Mouse (Mus musculus) E14TG2a.4 (cell line): Measurements from ENCODE around the gene Sbno2.

Source experiments
- H3K27me3 ChIP-seq: 2 replicates; pipeline ENCODE4 v1.6.1; 2014; ENCODE audit warnings: low read length, control low read depth; ENCODE audit not compliant: insufficient read depth
- H3K36me3 ChIP-seq: 2 replicates; pipeline ENCODE4 v1.6.1; 2014; ENCODE audit warnings: low read length, control low read depth; ENCODE audit not compliant: insufficient read depth
- H3K4me1 ChIP-seq: replicated peaks from 2 replicates; pipeline ENCODE4 v1.6.1; 2014; ENCODE audit warnings: low read depth, low read length, control low read depth
- H3K4me3 ChIP-seq: replicated peaks from 2 replicates; pipeline ENCODE4 v1.5.1; 2014; ENCODE audit warnings: mild to moderate bottlenecking, low read length
- H3K9me3 ChIP-seq: 2 replicates; pipeline ENCODE4 v1.6.1; 2014; ENCODE audit warnings: low read length, control low read depth
- CTCF ChIP-seq: conservative IDR thresholded peaks from 2 replicates; pipeline ENCODE4 v1.5.1; 2014; ENCODE audit warnings: low read length
- NANOG ChIP-seq: IDR thresholded peaks from 2 replicates; pipeline ENCODE4 v1.6.1; 2014; ENCODE audit warnings: borderline replicate concordance, low read length, mixed read lengths
- POU5F1 ChIP-seq: IDR thresholded peaks from 2 replicates; pipeline ENCODE4 v1.6.1; 2014; ENCODE audit warnings: low read length, borderline replicate concordance

The Sbno2 gene

DNA sequence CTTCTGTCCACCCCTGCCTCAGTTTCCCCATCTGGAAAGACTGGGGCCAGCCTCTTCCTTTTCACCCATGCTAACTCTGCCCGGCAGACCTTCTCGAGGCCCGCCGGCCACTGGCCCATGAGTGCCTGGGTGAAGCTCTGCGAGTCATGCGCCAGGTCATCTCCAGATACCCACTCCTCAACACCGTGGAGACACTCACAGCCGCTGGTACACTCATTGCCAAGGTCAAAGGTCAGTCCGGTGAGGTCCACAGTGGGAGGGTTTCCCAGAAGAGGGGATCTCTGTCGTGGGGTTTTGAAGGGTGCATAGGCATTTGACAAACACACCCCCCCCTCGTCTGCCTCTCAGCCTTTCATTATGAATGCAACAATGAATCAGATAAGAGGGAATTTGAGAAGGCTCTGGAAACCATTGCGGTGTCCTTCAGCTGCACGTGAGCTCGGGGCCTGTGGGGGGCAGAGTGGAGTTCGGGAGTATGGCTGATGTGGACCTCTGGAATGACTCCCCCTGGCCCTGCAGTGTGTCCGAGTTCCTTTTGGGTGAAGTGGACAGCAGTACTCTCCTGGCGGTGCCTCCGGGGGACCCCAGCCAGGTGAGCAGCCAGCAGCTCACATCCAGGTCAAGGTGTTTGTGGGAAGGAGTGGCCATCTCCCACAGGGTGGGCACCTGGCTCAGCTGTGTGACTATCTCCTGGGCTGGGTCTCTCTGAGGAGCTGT, 84.6 kb downstream of the Sbno2 start:
- Histone ChIP-seq H3K27me3 (0 out of 2 replicates have a peak, but pooled peaks cover 3% of the 10 kb centered on the region), H3K36me3 (peaks cover 11% of the 10 kb centered on the region), H3K9me3 (no peaks in the 10 kb centered on the region), H3K4me1 (peaks cover 96% of the 10 kb centered on the region), H3K4me3 (peak overlapping the region; percentile 72)
- TF ChIP-seq CTCF: peak; percentile 7; the same call in 1 of the 2 replicates
- no peak for TF ChIP-seq POU5F1

GRCm38 (mm10) chr10:80020191-80020590, 85.2 kb downstream of the Sbno2 start:
- TF ChIP-seq NANOG: no peak
- TF ChIP-seq POU5F1: no peak
- no peak for TF ChIP-seq CTCF
- Histone ChIP-seq H3K36me3 (peaks cover 16% of the 10 kb centered on the region), H3K4me3 (peak overlapping the region; percentile 72), H3K9me3 (no peaks in the 10 kb centered on the region), H3K4me1 (peaks cover 96% of the 10 kb centered on the region), H3K27me3 (peaks cover 7% of the 10 kb centered on the region)

GRCm38 (mm10) chr10:80019471-80020131, 85.8 kb downstream of the Sbno2 start:
- peaks cover 13% of the 10 kb centered on the region for H3K27me3 ChIP-seq
- H3K4me1 ChIP-seq: peaks cover 96% of the 10 kb centered on the region
- H3K36me3 ChIP-seq: peaks cover 20% of the 10 kb centered on the region
- TF ChIP-seq POU5F1: no peak
- TF ChIP-seq CTCF: no peak; the same call in 1 of the 2 replicates
- TF ChIP-seq NANOG: no peak
- H3K4me3 ChIP-seq: peak overlapping the region; percentile 72
- no peaks in the 10 kb centered on the region for H3K9me3 ChIP-seq

DNA sequence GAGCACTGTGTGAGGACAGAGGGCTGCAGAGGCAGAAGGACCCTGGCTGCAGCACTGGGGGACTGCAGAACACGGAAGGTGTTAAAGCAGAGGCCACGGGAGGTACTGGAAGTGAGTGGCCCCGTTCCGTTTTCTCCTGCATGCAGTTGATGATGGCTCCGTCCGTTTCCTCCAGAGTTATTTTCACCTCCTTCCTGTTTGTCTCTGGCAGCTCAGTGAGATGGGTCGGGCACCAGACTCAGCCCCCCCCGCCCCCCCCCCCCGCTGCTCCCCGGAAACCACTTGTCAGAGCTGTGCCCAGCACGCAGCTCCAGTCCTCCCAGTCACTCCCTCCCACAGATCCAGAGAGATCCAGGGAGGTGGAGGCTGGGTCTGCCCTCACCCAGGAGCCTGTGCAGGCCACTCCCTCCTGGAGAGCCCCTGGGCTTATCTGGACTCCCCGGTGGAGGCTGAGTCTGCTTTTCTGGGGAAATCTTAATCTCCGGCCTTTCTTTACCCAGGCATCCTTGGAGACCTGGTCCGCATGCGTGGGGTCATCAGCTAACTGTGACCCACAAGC, 86.6 kb downstream of the Sbno2 start:
- H3K36me3 ChIP-seq: peaks cover 20% of the 10 kb centered on the region
- TF ChIP-seq NANOG (no peak), CTCF (no peak), POU5F1 (no peak)
- H3K4me1 ChIP-seq: peaks cover 96% of the 10 kb centered on the region
- no peaks in the 10 kb centered on the region for H3K9me3 ChIP-seq
- peaks cover 21% of the 10 kb centered on the region for H3K27me3 ChIP-seq
- H3K4me3 ChIP-seq: peak overlapping the region; percentile 72

DNA sequence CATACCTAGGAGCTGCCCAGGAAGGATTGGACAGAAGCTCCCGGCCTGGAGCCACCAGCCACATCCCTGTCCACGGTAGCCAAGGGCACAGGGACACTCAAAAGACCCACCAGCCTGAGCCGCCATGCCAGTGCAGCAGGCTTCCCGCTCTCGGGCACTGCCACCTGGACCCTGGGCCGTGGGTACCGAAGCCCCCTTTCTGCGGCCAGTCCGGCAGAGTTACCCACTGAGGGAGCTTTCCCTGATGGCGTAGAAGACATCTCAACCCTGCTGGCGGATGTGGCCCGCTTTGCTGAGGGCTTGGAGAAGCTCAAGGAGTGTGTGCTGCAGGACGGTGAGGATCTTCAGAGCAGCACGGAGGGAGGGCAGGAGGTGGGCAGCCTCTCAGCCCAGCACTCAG, 87.6 kb downstream of the Sbno2 start:
- Histone ChIP-seq H3K27me3 (peaks cover 31% of the 10 kb centered on the region), H3K36me3 (peaks cover 19% of the 10 kb centered on the region), H3K4me3 (peak overlapping the region; percentile 58), H3K9me3 (no peaks in the 10 kb centered on the region), H3K4me1 (peaks cover 96% of the 10 kb centered on the region)
- no peak for TF ChIP-seq POU5F1
- TF ChIP-seq NANOG: no peak
- TF ChIP-seq CTCF: no peak

- no peaks in the 10 kb centered on the region for H3K9me3 ChIP-seq
- H3K4me3 ChIP-seq: peak overlapping the region; percentile 58
- H3K36me3 ChIP-seq: peaks cover 16% of the 10 kb centered on the region
- TF ChIP-seq CTCF (no peak), NANOG (no peak), POU5F1 (no peak)
- H3K27me3 ChIP-seq: peaks cover 31% of the 10 kb centered on the region
- H3K4me1 ChIP-seq: peaks cover 96% of the 10 kb centered on the region
Measured at GRCm38 (mm10) chr10:80017361-80017760, 88.0 kb downstream of the Sbno2 start.

- H3K36me3 ChIP-seq: peaks cover 16% of the 10 kb centered on the region
- H3K4me1 ChIP-seq: peaks cover 96% of the 10 kb centered on the region
- H3K27me3 ChIP-seq: peaks cover 34% of the 10 kb centered on the region
- H3K9me3 ChIP-seq: no peaks in the 10 kb centered on the region
- H3K4me3 ChIP-seq: peak overlapping the region; percentile 23; the same call in 1 of the 2 replicates
- no peak for TF ChIP-seq POU5F1
- TF ChIP-seq CTCF: no peak
- TF ChIP-seq NANOG: no peak
Measured at GRCm38 (mm10) chr10:80016931-80017330, 88.4 kb downstream of the Sbno2 start.

- no peaks in the 10 kb centered on the region for H3K9me3 ChIP-seq
- peaks cover 34% of the 10 kb centered on the region for H3K27me3 ChIP-seq
- peak within 1 kb of the TSS; percentile 58; the same call in 1 of the 2 replicates for H3K4me3 ChIP-seq
- peaks cover 19% of the 10 kb centered on the region for H3K36me3 ChIP-seq
- H3K4me1 ChIP-seq: peaks cover 96% of the 10 kb centered on the region
- TF ChIP-seq CTCF (no peak), NANOG (no peak), POU5F1 (no peak)
Measured at GRCm38 (mm10) chr10:80016511-80016910, 88.9 kb downstream of the Sbno2 start, which contains the start of gene Arhgap45. Arhgap45 (plus strand) TSS chr10:80016653.

GRCm38 (mm10) chr10:80015583-80015982, 89.8 kb downstream of the Sbno2 start:
- no peak for TF ChIP-seq POU5F1
- no peak overlapping the region for H3K4me3 ChIP-seq
- H3K9me3 ChIP-seq: no peaks in the 10 kb centered on the region

More at GRCm38 (mm10) chr10:80015583-80015982, 89.8 kb downstream of the Sbno2 start:
- Histone ChIP-seq H3K36me3 (peaks cover 27% of the 10 kb centered on the region), H3K4me1 (peaks cover 88% of the 10 kb centered on the region), H3K27me3 (peaks cover 34% of the 10 kb centered on the region)
